In the genomic region with DNA sequence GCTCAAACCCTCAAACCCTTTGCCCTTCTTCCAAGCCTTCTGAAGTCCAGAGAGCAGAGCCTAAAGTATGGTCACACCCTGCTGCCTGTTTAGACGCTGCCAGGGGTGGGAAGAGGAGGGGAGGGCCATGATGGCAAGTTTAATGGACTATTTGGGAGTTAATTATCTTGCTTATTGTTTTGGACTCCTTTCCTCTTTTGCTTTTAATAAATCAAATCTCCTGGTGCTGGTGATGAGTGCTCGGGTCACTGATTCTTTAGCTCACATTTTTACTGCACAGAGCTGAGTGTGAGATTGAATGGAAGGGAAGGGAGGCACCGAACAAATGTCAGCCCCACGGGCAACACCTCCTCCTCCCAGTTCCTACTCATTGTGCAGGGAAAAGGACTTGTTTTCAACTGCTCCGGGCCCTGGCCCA, we compare ENCODE assay signal across 19 mouse cellular contexts.
DNase-seq lines count a peak whose midpoint lies in the region; ATAC-seq and TF ChIP-seq lines count a peak whose summit lies in the region.
"Had no signal": no experiment of that assay in that cellular context is flagged by ENCODE, and none has a peak within 500 bp of the region (broad histone marks: within the 10 kb centered on the region; RNA-seq: fewer than 3 reads in every experiment).

No protein-coding gene starts in this region.

- peak overlapping the region; percentile 61 for H3K27ac ChIP-seq in gastrocnemius, adult 2 months
- H3K27ac ChIP-seq in heart, embryonic 12.5 days (ENCODE audit: poor library complexity, severe bottlenecking) = no peak overlapping the region
- H3K27ac ChIP-seq: embryonic facial prominence, embryonic 13.5 days; forebrain, embryonic 15.5 days; hindbrain, embryonic 15.5 days; intestine, embryonic 15.5 days; neural tube, embryonic 13.5 days had no signal

- WGBS in heart, embryonic 12.5 days = 64% methylated on average over 5 of the region's 5 CpGs

- no peaks in the 10 kb centered on the region for H3K9me3 ChIP-seq in heart, embryonic 12.5 days (replicated peaks)
- H3K9me3 ChIP-seq: embryonic facial prominence, embryonic 13.5 days; forebrain, embryonic 15.5 days; hindbrain, embryonic 15.5 days; intestine, embryonic 15.5 days; neural tube, embryonic 13.5 days had no signal

- H3K27me3 ChIP-seq in heart, embryonic 12.5 days (replicated peaks) = no peaks in the 10 kb centered on the region
- H3K27me3 ChIP-seq: embryonic facial prominence, embryonic 13.5 days; forebrain, embryonic 15.5 days; hindbrain, embryonic 15.5 days; intestine, embryonic 15.5 days; neural tube, embryonic 13.5 days had no signal

- DNase-seq in gastrocnemius, adult 2 months = no peak
- no peak for DNase-seq in gastrocnemius, adult 18-20 months (ENCODE audit: low spot score)
- DNase-seq in heart, postnatal 14 days = peak; percentile 8 to 20
- peak; percentile 62 for DNase-seq in kidney, adult 9 months
- peak; percentile 48 to 68 for DNase-seq in kidney, postnatal 36 days
- no peak for DNase-seq in adipocyte (ENCODE audit: low spot score)
- DNase-seq in cerebellum, adult 18-20 months = no peak
- DNase-seq: adrenal gland, adult 8-10 months; cerebellum, adult 9-10 months; gastrocnemius, postnatal 36 days; midbrain, embryonic 14.5 days; thymus, postnatal 36 days had no signal

- no peaks in the 10 kb centered on the region for H3K36me3 ChIP-seq in heart, embryonic 12.5 days
- H3K36me3 ChIP-seq: embryonic facial prominence, embryonic 13.5 days; forebrain, embryonic 15.5 days; hindbrain, embryonic 15.5 days; intestine, embryonic 15.5 days; neural tube, embryonic 13.5 days had no signal

- no peak overlapping the region for H3K4me3 ChIP-seq in gastrocnemius, adult 2 months
- no peak overlapping the region for H3K4me3 ChIP-seq in heart, embryonic 12.5 days
- H3K4me3 ChIP-seq: embryonic facial prominence, embryonic 13.5 days; forebrain, embryonic 15.5 days; hindbrain, embryonic 15.5 days; intestine, embryonic 15.5 days; neural tube, embryonic 13.5 days had no signal

- intact Hi-C loops in gastrocnemius, adult 2 months (cut with DNase I) = no loop called here
- intact Hi-C loops in heart, postnatal 14 days (cut with DNase I) = no loop called here

- TF ChIP-seq CTCF in gastrocnemius, adult 2 months (IDR thresholded peaks at IDR 0.05) = no peak

- peaks cover 5% of the 10 kb centered on the region; the same call in 1 of the 2 replicates for H3K4me1 ChIP-seq in heart, embryonic 12.5 days (replicated peaks)
- H3K4me1 ChIP-seq: embryonic facial prominence, embryonic 13.5 days; forebrain, embryonic 15.5 days; hindbrain, embryonic 15.5 days; intestine, embryonic 15.5 days had no signal

- no peak for ATAC-seq in heart, embryonic 12.5 days (ENCODE audit: insufficient number of reproducible peaks, low FRiP score)
- ATAC-seq: forebrain, embryonic 15.5 days; intestine, embryonic 15.5 days had no signal

- no peak overlapping the region for H3K9ac ChIP-seq in heart, embryonic 12.5 days
- H3K9ac ChIP-seq: embryonic facial prominence, embryonic 13.5 days; forebrain, embryonic 15.5 days; hindbrain, embryonic 15.5 days; intestine, embryonic 15.5 days; neural tube, embryonic 13.5 days had no signal

- H3K4me2 ChIP-seq in heart, embryonic 12.5 days = no peak overlapping the region
- H3K4me2 ChIP-seq: embryonic facial prominence, embryonic 13.5 days; forebrain, embryonic 15.5 days; hindbrain, embryonic 15.5 days; intestine, embryonic 15.5 days; liver, embryonic 11.5 days; neural tube, embryonic 13.5 days had no signal

Comparison
In these comparisons a context has a peak if more than half of its experiments do, and no peak if none do; other contexts are left out.
1. DNase-seq: peak in heart, postnatal 14 days (2 of 2), kidney, adult 9 months (single experiment) and kidney, postnatal 36 days (2 of 2); none in gastrocnemius, adult 2 months (single experiment), gastrocnemius, adult 18-20 months (single experiment), adipocyte (single experiment) and cerebellum, adult 18-20 months (0 of 2).